Mouse (Mus musculus) liver, adult 2 months (tissue): ENCODE data around the gene Fosl1. TPM values are rescaled to one million over a fixed set of nuclear protein-coding genes. Genes with fewer than 3 reads are reported as not detected.

Experiments used
- DNase-seq: peaks from one replicate; pipeline ENCODE4 v3.0.0-alpha.2; 2011; ENCODE audit warnings: low read depth, low spot score; ENCODE audit errors: extremely low read depth
- H3K27ac ChIP-seq: fragments of 200-500 bp; replicated peaks from 2 replicates; pipeline ENCODE4 v1.5.1; 2012; ENCODE audit warnings: low read depth, mild to moderate bottlenecking, control low read depth, inconsistent platforms, low read length; ENCODE audit not compliant: insufficient read depth
- H3K27me3 ChIP-seq: fragments of 200-500 bp; 2 replicates; pipeline ENCODE4 v1.6.1; 2012; ENCODE audit warnings: mild to moderate bottlenecking, moderate library complexity, low read length, inconsistent platforms; ENCODE audit not compliant: control insufficient read depth, insufficient read depth
- H3K36me3 ChIP-seq: fragments of 200-500 bp; 2 replicates; pipeline ENCODE4 v1.6.1; 2012; ENCODE audit warnings: low read length, inconsistent platforms; ENCODE audit not compliant: control insufficient read depth, insufficient read depth
- H3K4me1 ChIP-seq: fragments of 200-500 bp; 2 replicates; pipeline ENCODE4 v1.6.1; 2011; ENCODE audit warnings: low read length; ENCODE audit not compliant: control insufficient read depth, insufficient read depth
- H3K4me3 ChIP-seq: fragments of 200-500 bp; 2 replicates; pipeline ENCODE4 v1.5.1; 2011; ENCODE audit warnings: low read depth, mild to moderate bottlenecking, control low read depth, low read length, moderate library complexity; ENCODE audit not compliant: insufficient read depth
- H3K79me2 ChIP-seq: fragments of 200-500 bp; 2 replicates; pipeline ENCODE4 v1.6.1; 2012; ENCODE audit warnings: inconsistent platforms, mild to moderate bottlenecking, low read length, moderate library complexity; ENCODE audit not compliant: control insufficient read depth, insufficient read depth
- H3K9ac ChIP-seq: fragments of 200-500 bp; 2 replicates; pipeline ENCODE4 v1.6.1; 2012; ENCODE audit warnings: low read depth, mild to moderate bottlenecking, control low read depth, inconsistent platforms, low read length
- CTCF ChIP-seq: fragments of 200-500 bp; IDR thresholded peaks from 2 replicates; pipeline ENCODE4 v1.5.1; 2011; ENCODE audit warnings: low read depth, low read length, control low read depth
- POLR2A ChIP-seq: fragments of 200-500 bp; IDR thresholded peaks from 2 replicates; pipeline ENCODE4 v1.6.1; 2011; ENCODE audit warnings: low read length, control low read depth; ENCODE audit not compliant: insufficient read depth; ENCODE audit errors: extremely low read depth
- WGBS: fragments of 180-500 bp; shearing (Covaris S2); methylation state at CpG from one replicate; pipeline ENCODE4 v1.1.7; 2018; 5-methylcytosine and 5-hydroxymethylcytosine counted together
- polyA plus RNA-seq: library from polyadenylated mRNA; depleted of rRNA; stranded (reverse); fragments of >200 nt; gene quantifications from 2 replicates; pipeline ENCODE4 v1.2.3, GENCODE M21; 2012
- total RNA-seq: library from RNA; depleted of rRNA; stranded (reverse); fragments of >200 nt; gene quantifications from 2 replicates; pipeline ENCODE4 v1.2.3, GENCODE M21; 2014

Gene Fosl1
- total and polyA plus RNA-seq, 2 experiments: not detected

- H3K4me1 ChIP-seq: peaks cover 17% of the 10 kb centered on the region
- peak; percentile 64 for DNase-seq
- 64% methylated on average over 13 of the region's 13 CpGs for WGBS
- H3K4me3 ChIP-seq: no peak overlapping the region
- TF ChIP-seq CTCF: no peak
- TF ChIP-seq POLR2A: no peak
- H3K9ac ChIP-seq: peak overlapping the region; percentile 24; the same call in 1 of the 2 replicates
- H3K36me3 ChIP-seq: no peaks in the 10 kb centered on the region
- H3K79me2 ChIP-seq: 0 out of 2 replicates have a peak, but pooled peaks cover 3% of the 10 kb centered on the region
- H3K27ac ChIP-seq: peak overlapping the region; percentile 94
- H3K27me3 ChIP-seq: no peaks in the 10 kb centered on the region
Measured at GRCm38 (mm10) chr19:5408057-5409001, 39.0 kb upstream of the Fosl1 start.

- H3K36me3 ChIP-seq: no peaks in the 10 kb centered on the region
- no peaks in the 10 kb centered on the region for H3K27me3 ChIP-seq
- H3K27ac ChIP-seq: peak overlapping the region; percentile 69
- H3K79me2 ChIP-seq: 0 out of 2 replicates have a peak, but pooled peaks cover 3% of the 10 kb centered on the region
- WGBS: 79% methylated on average over 5 of the region's 5 CpGs
- no peak for DNase-seq
- no peak for TF ChIP-seq CTCF
- H3K4me3 ChIP-seq: no peak overlapping the region
- H3K9ac ChIP-seq: no peak overlapping the region
- peaks cover 17% of the 10 kb centered on the region for H3K4me1 ChIP-seq
Measured at GRCm38 (mm10) chr19:5409068-5409467, 38.3 kb upstream of the Fosl1 start.

- WGBS: 94% methylated on average over 5 of the region's 5 CpGs
- TF ChIP-seq CTCF: no peak
- TF ChIP-seq POLR2A: no peak
- DNase-seq: no peak
- Histone ChIP-seq H3K4me1 (peaks cover 20% of the 10 kb centered on the region), H3K9ac (no peak overlapping the region), H3K36me3 (no peaks in the 10 kb centered on the region), H3K27me3 (no peaks in the 10 kb centered on the region), H3K4me3 (no peak overlapping the region), H3K79me2 (0 out of 2 replicates have a peak, but pooled peaks cover 3% of the 10 kb centered on the region), H3K27ac (no peak overlapping the region)
Measured at GRCm38 (mm10) chr19:5410641-5411040, 36.7 kb upstream of the Fosl1 start.

DNA sequence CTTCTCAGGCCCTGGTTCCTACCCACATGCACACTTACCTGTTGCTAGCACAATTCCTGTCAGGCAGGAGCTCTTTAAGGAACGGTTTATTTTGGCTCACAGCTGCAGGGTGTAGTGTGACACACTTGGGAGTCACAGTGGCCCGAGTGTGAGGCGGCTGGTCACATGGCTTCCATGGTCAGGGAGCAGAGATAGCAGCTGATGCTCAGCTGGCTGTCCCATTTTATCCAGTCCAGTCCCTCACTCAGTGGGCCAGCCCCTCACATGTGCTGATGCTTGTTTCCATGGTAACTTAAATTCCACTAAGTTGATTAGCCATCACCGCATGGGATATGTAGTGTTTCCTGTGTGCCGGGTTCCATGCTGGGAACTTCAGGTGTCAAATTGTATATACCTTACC is 35.4 kb upstream of the Fosl1 start:
- Histone ChIP-seq H3K79me2 (0 out of 2 replicates have a peak, but pooled peaks cover 3% of the 10 kb centered on the region), H3K27me3 (no peaks in the 10 kb centered on the region), H3K36me3 (peaks cover 8% of the 10 kb centered on the region), H3K4me1 (peaks cover 16% of the 10 kb centered on the region), H3K27ac (no peak overlapping the region), H3K4me3 (no peak overlapping the region), H3K9ac (no peak overlapping the region)
- TF ChIP-seq POLR2A (no peak), CTCF (no peak)
- 64% methylated on average over 5 of the region's 5 CpGs for WGBS
- DNase-seq: no peak

GRCm38 (mm10) chr19:5413840-5414239 is 33.5 kb upstream of the Fosl1 start:
- whole genome bisulfite sequencing: 91% methylated on average over 4 of the region's 4 CpGs
- H3K27ac ChIP-seq: no peak overlapping the region

More at GRCm38 (mm10) chr19:5413840-5414239, 33.5 kb upstream of the Fosl1 start:
- Histone ChIP-seq H3K4me3 (no peak overlapping the region), H3K9ac (no peak overlapping the region), H3K27me3 (no peaks in the 10 kb centered on the region), H3K79me2 (no peaks in the 10 kb centered on the region), H3K36me3 (peaks cover 24% of the 10 kb centered on the region), H3K4me1 (peaks cover 9% of the 10 kb centered on the region; the same call in 1 of the 2 replicates)
- no peak for DNase-seq
- TF ChIP-seq POLR2A (no peak), CTCF (no peak)
